Mouse (Mus musculus): ENCODE measurements around the gene Gm21974. TPM values are rescaled to one million over a fixed set of nuclear protein-coding genes. Genes with fewer than 3 reads are reported as not detected.
"Not testable (repeated sequence)": the region's sequence is repeated elsewhere in the genome, so short reads cannot be mapped to it uniquely, and the experiment has no call there.

The Gm21974 gene
- polyA plus RNA-seq, 1 experiment from 2014 or later: not detected

DNA sequence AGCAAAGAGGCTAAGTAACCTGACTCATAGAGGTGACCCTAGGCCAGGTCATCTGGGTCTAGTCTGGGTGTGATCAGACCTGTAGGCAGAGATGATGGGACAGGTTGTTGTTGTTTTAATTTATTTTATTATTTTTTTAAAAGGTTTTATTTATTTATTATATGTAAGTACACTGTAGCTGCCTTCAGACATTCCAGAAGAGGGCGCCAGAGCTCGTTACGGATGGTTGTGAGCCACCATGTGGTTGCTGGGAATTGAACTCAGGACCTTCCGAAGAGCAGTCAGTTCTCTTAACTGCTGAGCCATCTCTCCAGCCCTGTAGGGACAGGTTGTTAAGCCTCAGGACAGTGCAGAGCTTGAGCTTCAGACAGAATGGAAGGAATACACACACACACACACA is 57.4 kb downstream of the Gm21974 start:
- not testable (repeated sequence) for H3K9me3 ChIP-seq; H3K4me3 ChIP-seq; H3K9ac ChIP-seq; H3K27me3 ChIP-seq; ATAC-seq (ENCODE audit: low read depth); H3K4me2 ChIP-seq; H3K36me3 ChIP-seq; H3K27ac ChIP-seq (replicated peaks)
- H3K4me1 ChIP-seq (replicated peaks): peaks cover 15% of the 10 kb centered on the region
- 71% methylated on average over 4 of the region's 4 CpGs for WGBS

DNA sequence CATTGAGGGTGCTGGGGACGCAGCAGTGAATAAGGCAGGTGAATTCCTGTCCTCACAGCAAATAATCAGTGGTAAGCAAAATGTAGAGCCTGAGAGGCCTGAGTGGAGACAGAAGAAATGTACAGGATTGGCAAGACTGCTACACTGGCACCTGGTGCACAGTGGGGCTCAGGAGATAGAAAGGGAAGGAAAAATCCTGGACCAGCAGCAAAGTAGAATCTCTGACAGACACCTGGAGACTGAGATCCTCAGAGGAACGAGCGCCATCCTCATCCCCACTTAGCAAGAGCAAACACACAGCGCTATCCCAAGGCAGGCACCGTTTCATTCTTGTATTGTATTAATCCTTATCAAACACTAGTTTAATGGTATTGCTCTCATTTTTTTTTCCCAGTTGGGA is 57.8 kb downstream of the Gm21974 start:
- H3K4me1 ChIP-seq (replicated peaks): peaks cover 11% of the 10 kb centered on the region
- H3K27ac ChIP-seq (replicated peaks): no peak overlapping the region
- no peak overlapping the region for H3K4me2 ChIP-seq
- H3K9me3 ChIP-seq: no peaks in the 10 kb centered on the region
- no peak overlapping the region for H3K4me3 ChIP-seq
- ATAC-seq (ENCODE audit: low read depth): no peak
- no peak overlapping the region for H3K9ac ChIP-seq
- no peaks in the 10 kb centered on the region for H3K27me3 ChIP-seq
- H3K36me3 ChIP-seq: no peaks in the 10 kb centered on the region
- WGBS: 95% methylated on average over 5 of the region's 5 CpGs

Other genes starting within 250 kb of the Gm21974 start
- 41.2 and 44.9 TPM in 2 replicates for gene Bcl7c, start 186.5 kb downstream of the Gm21974 start, polyA plus RNA-seq (2015; fragmentation: Nextera tagmentation; extraction: Ambion mirVana)
- gene Ctf1, start 182.7 kb downstream of the Gm21974 start, polyA plus RNA-seq (2015; fragmentation: Nextera tagmentation; extraction: Ambion mirVana): 4.5 and 4.9 TPM in 2 replicates
- not detected in 2 replicates for gene Ctf2, start 163.3 kb downstream of the Gm21974 start, polyA plus RNA-seq (2015; fragmentation: Nextera tagmentation; extraction: Ambion mirVana)
- 8.0 and 8.8 TPM in 2 replicates for gene Fbxl19, start 150.9 kb downstream of the Gm21974 start, polyA plus RNA-seq (2015; fragmentation: Nextera tagmentation; extraction: Ambion mirVana)
- gene Orai3, start 125.6 kb downstream of the Gm21974 start, polyA plus RNA-seq (2015; fragmentation: Nextera tagmentation; extraction: Ambion mirVana): 9.7 and 9.9 TPM in 2 replicates
- 19.0 and 20.9 TPM in 2 replicates for gene Setd1a, start 118.8 kb downstream of the Gm21974 start, polyA plus RNA-seq (2015; fragmentation: Nextera tagmentation; extraction: Ambion mirVana)
- not detected in 2 replicates for gene Gm49388, start 109.8 kb downstream of the Gm21974 start, polyA plus RNA-seq (2015; fragmentation: Nextera tagmentation; extraction: Ambion mirVana)
- 9.5 and 9.8 TPM in 2 replicates for gene Hsd3b7, start 94.8 kb downstream of the Gm21974 start, polyA plus RNA-seq (2015; fragmentation: Nextera tagmentation; extraction: Ambion mirVana)
- gene Stx4a, start 71.2 kb downstream of the Gm21974 start, polyA plus RNA-seq (2015; fragmentation: Nextera tagmentation; extraction: Ambion mirVana): 18.9 and 25.4 TPM in 2 replicates
- gene Stx1b, start 70.9 kb downstream of the Gm21974 start, polyA plus RNA-seq (2015; fragmentation: Nextera tagmentation; extraction: Ambion mirVana): 38.4 and 39.8 TPM in 2 replicates
- 10.2 and 12.0 TPM in 2 replicates for gene Zfp646, start 19.2 kb downstream of the Gm21974 start, polyA plus RNA-seq (2015; fragmentation: Nextera tagmentation; extraction: Ambion mirVana)
- 32.5 and 35.1 TPM in 2 replicates for gene Zfp668, start 18.6 kb downstream of the Gm21974 start, polyA plus RNA-seq (2015; fragmentation: Nextera tagmentation; extraction: Ambion mirVana)
- 0.70 and 0.87 TPM in 2 replicates for gene Prss53, start 4.5 kb downstream of the Gm21974 start, polyA plus RNA-seq (2015; fragmentation: Nextera tagmentation; extraction: Ambion mirVana)
- 73.8 and 77.6 TPM in 2 replicates for gene Vkorc1, start 163 bp upstream of the Gm21974 start, polyA plus RNA-seq (2015; fragmentation: Nextera tagmentation; extraction: Ambion mirVana)
- 55.3 and 64.4 TPM in 2 replicates for gene Bckdk, start 8.6 kb upstream of the Gm21974 start, polyA plus RNA-seq (2015; fragmentation: Nextera tagmentation; extraction: Ambion mirVana)
- gene Kat8, start 17.1 kb upstream of the Gm21974 start, polyA plus RNA-seq (2015; fragmentation: Nextera tagmentation; extraction: Ambion mirVana): 47.1 and 55.8 TPM in 2 replicates
- 0.18 and 0.58 TPM in 2 replicates for gene Prss8, start 34.6 kb upstream of the Gm21974 start, polyA plus RNA-seq (2015; fragmentation: Nextera tagmentation; extraction: Ambion mirVana)
- gene Prss36, start 51.3 kb upstream of the Gm21974 start, polyA plus RNA-seq (2015; fragmentation: Nextera tagmentation; extraction: Ambion mirVana): 13.7 and 14.8 TPM in 2 replicates
- 376 and 434 TPM in 2 replicates for gene Fus, start 72.0 kb upstream of the Gm21974 start, polyA plus RNA-seq (2015; fragmentation: Nextera tagmentation; extraction: Ambion mirVana)
- gene Pycard, start 98.4 kb upstream of the Gm21974 start, polyA plus RNA-seq (2015; fragmentation: Nextera tagmentation; extraction: Ambion mirVana): 7.0 and 7.4 TPM in 2 replicates
- 0.33 TPM in 1 of 2 replicates, not detected in the other for gene Trim72, start 108.5 kb upstream of the Gm21974 start, polyA plus RNA-seq (2015; fragmentation: Nextera tagmentation; extraction: Ambion mirVana)
- 0.98 and 1.0 TPM in 2 replicates for gene Itgam, start 167.2 kb upstream of the Gm21974 start, polyA plus RNA-seq (2015; fragmentation: Nextera tagmentation; extraction: Ambion mirVana)
- not detected in 2 replicates for gene Gm49368, start 167.2 kb upstream of the Gm21974 start, polyA plus RNA-seq (2015; fragmentation: Nextera tagmentation; extraction: Ambion mirVana)
- gene Itgax, start 234.1 kb upstream of the Gm21974 start, polyA plus RNA-seq (2015; fragmentation: Nextera tagmentation; extraction: Ambion mirVana): 0.11 TPM in 1 of 2 replicates, not detected in the other